ENCODE assay signal across 11 mouse cellular contexts in genomic region chr3:87131694-87132347, GRCm38 (mm10). TPM values are rescaled to one million over a fixed set of nuclear protein-coding genes. Genes with fewer than 3 reads are reported as not detected.
A peak's percentile ranks its signal among the peaks of the same experiment; 100 is the strongest.
DNase-seq lines count a peak whose midpoint lies in the region; ATAC-seq lines count a peak whose summit lies in the region.
"Had no signal": no experiment of that assay in that cellular context is flagged by ENCODE, and none has a peak within 500 bp of the region (broad histone marks: within the 10 kb centered on the region; RNA-seq: fewer than 3 reads in every experiment).

No protein-coding gene starts in this region.

- no peaks in the 10 kb centered on the region for H3K27me3 ChIP-seq in kidney, embryonic 14.5 days (ENCODE audit: control insufficient read depth, insufficient read depth, low read length)
- no peaks in the 10 kb centered on the region for H3K27me3 ChIP-seq in forebrain, embryonic 12.5 days
- H3K27me3 ChIP-seq: limb, embryonic 13.5 days; lung, embryonic 15.5 days had no signal

- peak overlapping the region; percentile 84; the same call in 1 of the 2 replicates for H3K27ac ChIP-seq in kidney, embryonic 14.5 days (ENCODE audit: low read depth, low read length)
- peak overlapping the region; percentile 63; the same call in 1 of the 2 replicates for H3K27ac ChIP-seq in forebrain, embryonic 12.5 days
- H3K27ac ChIP-seq: limb, embryonic 13.5 days; lung, embryonic 15.5 days had no signal

- H3K4me1 ChIP-seq in kidney, embryonic 14.5 days (ENCODE audit: control insufficient read depth, insufficient read depth, low read length) = peaks cover 27% of the 10 kb centered on the region
- peaks cover 25% of the 10 kb centered on the region for H3K4me1 ChIP-seq in forebrain, embryonic 12.5 days
- H3K4me1 ChIP-seq: lung, embryonic 15.5 days had no signal

- peak; percentile 37; the same call in 1 of the 2 replicates for ATAC-seq in kidney, embryonic 14.5 days (ENCODE audit: low FRiP score, low TSS enrichment)
- ATAC-seq in forebrain, embryonic 12.5 days (ENCODE audit: low FRiP score) = no peak

- 37% methylated on average over 11 of the region's 11 CpGs for WGBS in kidney, embryonic 14.5 days
- WGBS in forebrain, embryonic 12.5 days = 77% methylated on average over 11 of the region's 11 CpGs

- peak; percentile 92 for DNase-seq in heart, adult 11 months
- DNase-seq in heart, adult 9 months (ENCODE audit: low spot score in 2 of 2) = no peak
- DNase-seq in kidney, postnatal 36 days = no peak
- DNase-seq in Muller cell, postnatal 12 days (ENCODE audit: inconsistent ontology term) = peak; percentile 47
- no peak for DNase-seq in thymus, adult 18-20 months
- DNase-seq in right cerebral cortex, postnatal 25 days = no peak
- DNase-seq: kidney, postnatal 14 days had no signal

- no peak overlapping the region for H3K9ac ChIP-seq in kidney, embryonic 14.5 days (ENCODE audit: low read depth, low read length)
- no peak overlapping the region for H3K9ac ChIP-seq in forebrain, embryonic 12.5 days
- H3K9ac ChIP-seq: limb, embryonic 13.5 days; lung, embryonic 15.5 days had no signal

- H3K9me3 ChIP-seq in kidney, embryonic 14.5 days (ENCODE audit: control insufficient read depth, low read length) = no peaks in the 10 kb centered on the region
- no peaks in the 10 kb centered on the region for H3K9me3 ChIP-seq in forebrain, embryonic 12.5 days
- H3K9me3 ChIP-seq: limb, embryonic 13.5 days; lung, embryonic 15.5 days had no signal

- H3K4me3 ChIP-seq in kidney, embryonic 14.5 days (ENCODE audit: low read length) = no peak overlapping the region
- H3K4me3 ChIP-seq in forebrain, embryonic 12.5 days (replicated peaks) = no peak overlapping the region
- H3K4me3 ChIP-seq: limb, embryonic 13.5 days; lung, embryonic 15.5 days had no signal

- H3K4me2 ChIP-seq in kidney, embryonic 14.5 days (replicated peaks; ENCODE audit: low read depth, low read length) = no peak overlapping the region
- no peak overlapping the region for H3K4me2 ChIP-seq in forebrain, embryonic 12.5 days
- H3K4me2 ChIP-seq: limb, embryonic 13.5 days; lung, embryonic 15.5 days had no signal

- H3K36me3 ChIP-seq in kidney, embryonic 14.5 days (ENCODE audit: control insufficient read depth, insufficient read depth, low read length) = peaks cover 17% of the 10 kb centered on the region
- peaks cover 28% of the 10 kb centered on the region for H3K36me3 ChIP-seq in forebrain, embryonic 12.5 days (replicated peaks)

RNA-seq across cellular contexts. Expression of gene Kirrel, which starts 42.7 kb away (rescaled TPM):
- 11.1 and 14.2 TPM in 2 replicates for polyA plus RNA-seq in kidney, embryonic 14.5 days (2014; fragmentation: Nextera tagmentation; extraction: Ambion mirVana)
- polyA plus RNA-seq in forebrain, embryonic 12.5 days (2016; fragmentation: Nextera tagmentation; extraction: Ambion mirVana) = 11.5 and 12.9 TPM in 2 replicates

Comparison
In these comparisons a context has a peak if more than half of its experiments do, and no peak if none do; other contexts are left out.
1. DNase-seq: peak in heart, adult 11 months (single experiment) and Muller cell, postnatal 12 days (single experiment); none in heart, adult 9 months (0 of 2), kidney, postnatal 36 days (0 of 2), thymus, adult 18-20 months (0 of 2) and right cerebral cortex, postnatal 25 days (single experiment).